Mouse (Mus musculus): Measurements from ENCODE around the gene Tbata. TPM values are rescaled to one million over a fixed set of nuclear protein-coding genes. Genes with fewer than 3 reads are reported as not detected.
A peak's percentile ranks its signal among the peaks of the same experiment; 100 is the strongest.

Tbata gene
- total RNA-seq (2015) (not detected in 2 replicates), total RNA-seq (2017) (not detected in 2 replicates)

DNA sequence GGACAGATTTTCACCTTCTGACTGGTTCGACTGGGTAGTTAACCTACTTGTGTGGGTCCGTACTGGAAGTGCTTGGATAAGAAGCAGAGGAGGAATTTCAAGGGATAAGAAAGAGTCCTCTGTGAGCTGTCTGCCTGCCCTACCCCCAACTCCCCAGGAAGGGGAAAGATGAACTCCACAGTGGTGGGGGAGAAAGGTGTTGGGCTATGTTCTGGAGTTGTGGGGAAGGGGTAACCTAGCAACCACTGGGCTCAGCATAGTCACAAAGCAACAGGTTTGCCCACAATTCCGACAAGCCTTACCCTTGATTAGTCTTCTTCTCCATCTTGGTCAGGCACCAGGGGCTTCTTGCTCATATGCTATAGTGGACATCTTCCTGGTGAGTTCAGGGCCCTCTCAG is at the start of gene Tbata:
Tbata (plus strand) TSS at position 301 of the 400 bp plus-strand sequence.
- ATAC-seq (replicated peaks; ENCODE audit: poor library complexity): no peak

DNA sequence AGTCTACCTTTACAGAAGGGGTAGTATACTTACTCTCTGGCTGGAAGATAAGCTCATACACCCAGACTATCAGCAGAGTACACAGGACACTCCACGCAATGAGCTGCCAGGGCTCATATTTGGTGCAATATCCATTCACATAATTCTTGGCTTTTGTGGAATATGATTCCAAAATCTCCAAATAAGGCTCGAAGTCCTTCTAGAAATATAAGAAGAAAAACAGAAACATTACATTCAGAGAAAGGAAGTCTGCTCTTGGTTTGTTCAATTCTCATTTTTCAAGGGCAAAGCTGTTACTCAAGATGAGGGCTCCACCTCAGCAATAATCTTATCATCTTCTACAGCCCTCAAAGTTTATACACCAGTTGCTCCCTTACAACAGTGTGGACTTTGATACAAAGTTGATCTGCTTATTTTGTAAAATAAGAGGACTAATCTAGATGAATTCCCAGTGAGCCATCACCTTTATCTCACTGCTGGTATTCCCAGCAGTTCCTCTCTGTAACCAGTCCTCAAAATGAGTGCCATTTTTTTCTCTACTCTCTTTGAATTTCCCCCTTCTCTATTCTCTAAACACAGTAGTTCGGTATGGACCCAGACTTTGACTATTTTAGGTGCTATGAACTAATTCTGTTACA is 48.4 kb upstream of the Tbata start:
- peak; percentile 80 for ATAC-seq (replicated peaks; ENCODE audit: poor library complexity)

DNA sequence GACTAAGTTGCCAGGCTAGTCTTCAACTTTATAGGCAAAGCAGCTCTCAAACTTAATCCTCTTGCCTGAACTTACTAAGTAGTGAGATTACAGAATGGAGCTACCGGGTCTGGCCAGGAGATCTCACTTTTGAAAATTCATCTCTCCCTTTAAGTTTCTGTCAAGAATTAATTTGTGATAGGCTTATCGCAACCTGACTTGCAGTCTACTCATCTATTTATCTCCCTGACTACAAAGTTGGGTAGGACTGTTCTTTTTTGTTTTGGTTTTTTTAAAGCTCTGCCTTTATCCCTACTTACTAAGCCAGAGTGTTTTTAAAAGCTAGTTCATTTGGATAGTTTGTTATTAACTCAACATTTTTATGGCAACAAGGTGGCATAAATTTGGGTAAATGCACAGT is 47.3 kb upstream of the Tbata start:
- peak; percentile 16; the same call in 1 of the 2 replicates for ATAC-seq (replicated peaks; ENCODE audit: poor library complexity)

DNA sequence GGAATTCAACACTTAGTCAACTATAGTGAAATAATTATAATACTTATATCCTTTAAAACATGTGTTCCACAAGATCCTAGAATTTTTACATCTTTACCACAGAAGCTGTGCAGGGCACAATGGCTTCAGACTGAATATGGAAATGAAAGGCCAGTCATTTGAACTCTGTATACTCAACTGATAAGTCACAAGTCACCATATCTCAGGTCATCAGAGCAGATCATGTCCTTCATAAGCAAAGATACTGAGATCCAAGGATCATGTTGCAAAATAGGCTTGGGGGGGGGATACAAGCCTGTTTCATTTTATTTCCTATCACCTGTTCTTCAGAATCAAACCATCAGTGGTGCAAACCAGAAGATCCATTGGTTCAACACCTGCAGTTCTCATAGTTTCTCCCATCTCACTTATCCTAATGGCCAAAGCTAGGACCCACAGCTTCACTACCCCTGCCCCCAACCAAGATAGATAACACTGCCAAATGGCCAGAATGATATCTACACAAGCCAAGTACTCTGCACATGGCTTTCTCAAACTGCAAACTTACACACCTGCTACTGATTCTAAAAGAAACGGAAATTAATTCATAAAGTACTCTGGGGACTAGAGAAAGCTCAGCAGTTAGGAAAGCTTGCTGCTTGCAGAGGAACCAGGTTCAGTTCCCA is 42.9 kb upstream of the Tbata start:
- ATAC-seq (replicated peaks; ENCODE audit: poor library complexity): no peak

DNA sequence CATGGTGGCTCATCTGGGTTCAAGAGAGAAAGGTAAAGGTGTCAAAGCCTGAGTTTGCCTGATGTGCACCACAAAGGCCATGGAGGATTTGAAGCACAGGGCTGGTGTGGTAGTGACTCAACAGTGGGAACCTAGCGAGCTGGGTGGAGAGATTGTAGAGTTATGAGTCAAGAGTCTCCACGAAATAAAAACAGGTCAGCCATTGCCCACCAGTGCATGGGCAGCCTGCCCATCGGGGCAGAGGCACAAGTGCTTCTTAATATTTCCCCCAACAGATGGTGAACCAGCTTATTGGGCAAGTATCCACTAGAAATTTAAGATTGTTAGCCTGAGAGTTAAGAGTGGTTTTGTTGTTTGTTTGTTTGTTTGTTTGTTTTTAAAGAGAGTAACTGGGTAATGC is 40.8 kb upstream of the Tbata start:
- no peak for ATAC-seq (replicated peaks; ENCODE audit: poor library complexity)

DNA sequence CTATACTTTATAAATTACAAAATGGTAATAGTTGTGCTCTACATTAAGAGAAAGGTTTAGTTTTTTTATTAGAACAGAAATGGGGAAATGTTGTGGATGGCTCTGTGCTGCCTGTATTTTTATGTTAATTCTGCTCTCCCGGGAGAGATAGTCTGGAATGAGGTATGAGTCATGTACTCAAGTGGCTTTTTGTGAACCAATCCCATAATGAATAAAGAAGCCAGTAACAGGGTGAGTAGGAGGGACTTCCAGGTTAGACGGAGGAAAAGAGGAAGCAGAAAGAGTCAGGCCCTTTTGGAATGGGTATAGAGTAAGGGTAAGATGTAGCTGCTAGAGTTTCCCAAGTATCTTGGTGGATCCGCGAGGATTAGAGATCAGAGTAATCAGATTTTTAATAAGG is 37.7 kb upstream of the Tbata start:
- 0 out of 2 replicates have a peak, but pooled peaks have one; percentile 34 for ATAC-seq (replicated peaks; ENCODE audit: poor library complexity)

DNA sequence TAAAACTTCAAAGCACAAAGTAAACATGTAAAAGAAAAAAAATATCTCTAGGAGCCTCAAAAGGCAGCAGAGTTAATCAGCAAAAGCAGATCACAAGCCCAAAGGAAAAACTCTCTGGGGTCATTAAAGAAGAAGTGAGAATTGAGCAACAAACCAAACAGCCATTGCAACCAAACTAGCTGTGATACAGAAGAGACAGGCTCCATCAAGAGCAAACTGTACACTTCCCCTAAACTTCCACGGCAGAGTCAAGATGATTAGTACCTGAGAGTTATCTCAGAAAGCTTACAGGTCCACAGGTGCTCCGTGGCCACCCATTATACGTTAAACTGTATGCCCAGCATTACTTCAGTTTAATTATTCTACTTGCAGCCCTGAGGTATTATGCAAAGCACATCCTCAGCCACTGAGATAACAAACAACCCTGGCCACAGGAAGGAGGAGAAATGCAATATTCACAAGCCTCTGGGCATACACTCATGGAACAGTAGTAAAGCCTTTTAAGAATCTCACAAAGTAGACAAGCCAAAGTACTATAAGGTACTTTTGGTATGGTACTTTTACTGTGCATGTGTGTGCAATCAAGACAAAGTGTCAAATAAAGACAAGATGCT is 36.4 kb upstream of the Tbata start:
- ATAC-seq (replicated peaks; ENCODE audit: poor library complexity): peak; percentile 70

DNA sequence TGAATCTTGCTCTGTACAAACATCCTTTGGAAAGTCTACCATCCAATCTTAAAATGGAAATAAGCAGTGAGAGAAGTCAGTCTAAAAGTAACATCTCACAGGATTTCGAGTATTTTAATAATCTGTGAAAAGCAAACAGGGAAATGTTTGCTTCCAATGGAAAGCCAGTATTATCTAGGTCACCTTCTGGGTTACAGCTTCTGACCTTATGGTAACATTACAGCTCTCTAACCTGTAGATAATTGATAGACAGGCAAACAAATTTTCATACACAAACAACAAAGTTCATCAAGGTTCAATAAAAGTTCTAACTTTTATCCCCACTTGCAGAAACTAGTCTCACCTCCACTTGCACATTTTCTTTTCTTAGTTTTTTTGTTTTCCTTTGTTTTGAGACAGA is 34.2 kb upstream of the Tbata start:
- no peak for ATAC-seq (replicated peaks; ENCODE audit: poor library complexity)

DNA sequence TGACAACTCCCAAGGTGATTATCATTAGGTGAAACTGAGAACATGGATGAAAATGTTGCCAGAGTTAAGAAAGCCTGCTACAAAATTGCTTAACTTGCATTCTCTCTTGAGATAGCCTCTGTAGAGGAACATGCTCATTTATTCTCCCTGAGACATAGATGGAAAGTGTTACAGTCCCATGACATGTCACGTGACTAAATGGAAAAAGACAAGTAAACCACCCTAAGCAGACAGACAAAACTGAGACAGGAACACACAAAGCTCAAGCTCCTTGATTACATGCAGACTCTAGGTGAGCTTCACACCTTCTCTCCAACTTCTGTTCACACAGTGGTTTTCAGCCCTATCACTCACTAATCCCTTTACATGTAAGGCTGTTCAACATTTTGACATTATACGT is 28.4 kb upstream of the Tbata start:
- ATAC-seq (replicated peaks; ENCODE audit: poor library complexity): no peak

DNA sequence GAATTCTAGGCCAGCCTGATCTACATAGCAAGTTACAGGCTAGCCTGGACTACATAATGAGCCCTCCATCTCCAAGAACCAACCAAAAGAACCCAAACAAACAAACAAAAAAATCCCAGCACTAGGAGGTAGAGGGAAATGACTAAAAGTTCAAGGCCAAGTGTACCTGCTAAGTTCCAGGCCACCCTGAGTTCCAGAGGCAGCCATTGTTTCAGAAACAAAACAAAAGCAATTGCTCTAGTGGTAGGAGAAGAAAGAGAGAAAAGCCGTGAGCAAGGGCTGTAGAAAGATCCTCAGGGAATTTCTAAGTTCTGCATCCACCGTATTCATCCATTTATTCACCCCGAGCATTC is 26.0 kb upstream of the Tbata start:
- ATAC-seq (replicated peaks; ENCODE audit: poor library complexity): no peak

DNA sequence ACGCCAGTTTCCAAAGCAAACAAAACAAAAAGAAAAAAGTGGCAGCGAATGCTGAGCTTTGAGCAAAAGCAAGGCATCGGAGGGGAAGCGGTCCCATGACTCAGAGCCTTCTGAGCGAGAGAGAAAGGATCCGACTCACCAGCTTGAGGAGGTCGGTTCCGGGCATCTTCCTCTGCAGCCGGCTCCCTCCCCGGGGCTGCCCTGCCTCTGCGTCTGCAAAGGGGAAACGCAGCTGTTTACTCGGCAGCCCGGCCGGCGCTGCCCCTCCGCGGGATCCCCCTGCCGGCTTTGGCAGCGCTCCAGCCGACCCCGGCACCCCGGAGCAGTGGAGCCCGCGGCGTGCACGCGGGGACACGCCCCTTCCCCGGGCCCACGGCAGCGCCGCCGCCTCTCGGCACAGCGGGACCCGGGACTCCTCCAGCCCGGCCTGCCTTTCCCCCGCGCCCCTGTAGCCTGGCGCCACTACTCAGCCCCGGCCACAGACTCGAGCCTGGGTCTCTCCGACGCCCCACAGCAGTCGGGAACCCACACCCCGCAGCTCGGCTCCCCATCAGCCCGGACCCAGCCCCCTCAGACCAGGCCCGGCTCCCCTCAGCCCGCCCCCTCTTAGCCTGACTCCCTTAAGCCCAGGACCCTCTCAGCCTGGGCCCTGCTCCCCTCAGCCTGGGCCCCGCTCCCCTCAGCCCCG is 25.5 kb upstream of the Tbata start:
- ATAC-seq (replicated peaks; ENCODE audit: poor library complexity): peak; percentile 44

DNA sequence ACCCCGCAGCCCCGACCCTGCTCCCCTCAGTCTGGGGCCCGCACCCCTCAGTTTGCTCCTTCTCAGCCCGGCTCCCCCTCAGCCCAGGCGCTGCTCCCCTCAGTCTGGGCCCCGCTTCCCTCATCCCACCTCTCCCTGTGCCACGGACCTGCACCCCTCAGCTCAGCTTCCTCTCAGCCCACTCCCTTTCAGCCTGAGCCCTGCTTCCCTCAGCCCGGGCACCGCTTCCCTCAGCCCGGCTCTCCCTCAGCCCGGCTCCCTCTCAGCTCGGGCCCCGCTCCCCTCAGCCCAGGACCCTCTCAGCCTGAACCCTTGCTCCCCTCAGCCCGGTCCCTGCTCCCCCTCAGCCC is 25.0 kb upstream of the Tbata start:
- ATAC-seq (replicated peaks; ENCODE audit: poor library complexity): 0 out of 2 replicates have a peak, but pooled peaks have one; percentile 8

DNA sequence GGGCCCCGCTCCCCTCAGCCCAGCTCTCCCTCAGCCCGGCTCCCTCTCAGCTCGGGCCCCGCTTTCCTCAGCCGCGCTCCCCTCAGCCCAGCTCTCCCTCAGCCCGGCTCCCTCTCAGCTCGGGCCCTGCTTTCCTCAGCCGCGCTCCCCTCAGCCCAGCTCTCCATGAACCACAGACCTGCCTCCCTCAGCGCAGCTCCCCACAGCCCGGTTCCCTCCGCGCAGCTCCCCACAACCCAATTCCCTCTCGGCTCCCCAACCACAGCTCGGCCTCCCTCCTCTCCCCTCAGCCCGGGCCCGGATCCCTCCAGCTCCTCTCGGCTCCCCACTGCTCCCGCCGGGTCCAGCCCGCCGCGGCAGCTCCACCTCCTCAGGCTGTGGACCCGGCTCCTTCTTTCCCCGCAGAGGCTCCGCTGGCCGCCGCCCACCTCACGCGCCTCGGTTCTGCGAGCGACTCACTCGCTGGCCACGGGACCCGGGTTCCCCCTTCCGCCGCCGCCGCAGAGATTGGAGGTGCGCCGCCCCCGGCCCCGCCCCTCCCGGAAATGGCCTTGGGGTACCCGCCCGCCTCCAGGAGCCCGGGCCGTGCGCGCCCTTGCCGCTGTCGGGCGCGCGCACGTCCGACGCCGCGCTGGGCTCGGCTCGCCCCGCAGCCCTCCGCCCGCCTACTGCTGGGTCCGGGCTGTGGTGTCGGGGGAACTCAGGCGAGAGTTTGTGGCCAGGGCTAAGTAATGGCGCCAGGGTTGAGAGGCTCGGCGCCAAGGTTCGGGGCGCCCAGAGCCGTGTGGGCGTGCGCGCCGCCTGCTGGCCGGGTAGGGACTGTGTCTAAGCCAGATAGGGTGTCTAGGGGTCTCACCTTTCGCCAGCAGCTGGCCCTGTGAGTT is 24.4 kb upstream of the Tbata start, which contains the start of gene Sgpl1:
Sgpl1 (minus strand) TSS at position 547 of the 884 bp plus-strand sequence.
- ATAC-seq (replicated peaks; ENCODE audit: poor library complexity): peak; percentile 75

DNA sequence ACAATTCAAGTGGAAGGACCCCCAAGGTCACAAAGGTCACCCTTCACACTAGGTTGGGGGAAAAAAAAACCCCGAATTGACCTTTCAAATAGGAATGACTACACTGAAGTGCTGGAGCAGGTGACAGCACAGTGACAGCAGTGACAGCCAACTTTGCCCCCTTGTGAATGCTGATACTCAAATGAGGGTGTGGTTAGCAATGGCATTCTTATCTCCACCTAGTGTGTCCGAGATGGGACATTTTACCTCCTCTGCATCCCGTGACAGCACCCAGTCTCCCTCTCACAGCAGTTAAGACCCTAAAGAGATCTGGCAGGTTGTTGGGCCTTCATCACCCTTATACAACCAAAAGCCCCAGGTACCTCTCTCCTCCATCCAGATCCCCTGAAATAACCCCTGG is 22.3 kb upstream of the Tbata start:
- 0 out of 2 replicates have a peak, but pooled peaks have one; percentile 13 for ATAC-seq (replicated peaks; ENCODE audit: poor library complexity)

DNA sequence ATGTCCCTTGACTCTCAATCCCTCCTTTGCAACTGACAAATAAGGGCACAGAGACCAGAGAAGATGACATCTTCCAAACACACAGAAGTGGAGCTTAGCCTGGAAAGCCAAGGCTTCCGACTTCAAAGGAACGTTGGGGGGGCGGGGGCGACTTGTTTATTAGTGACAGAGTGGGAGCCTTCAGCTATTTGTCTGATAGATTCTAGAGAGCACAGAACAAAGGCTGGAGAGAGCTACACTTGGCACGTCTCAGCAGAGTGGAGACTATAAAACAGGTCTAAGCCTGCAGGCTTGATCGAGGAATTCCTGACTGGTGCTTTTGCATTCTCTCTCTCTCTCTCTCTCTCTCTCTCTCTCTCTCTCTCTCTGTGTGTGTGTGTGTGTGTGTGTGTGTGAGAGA is 21.1 kb upstream of the Tbata start:
- no peak for ATAC-seq (replicated peaks; ENCODE audit: poor library complexity)

DNA sequence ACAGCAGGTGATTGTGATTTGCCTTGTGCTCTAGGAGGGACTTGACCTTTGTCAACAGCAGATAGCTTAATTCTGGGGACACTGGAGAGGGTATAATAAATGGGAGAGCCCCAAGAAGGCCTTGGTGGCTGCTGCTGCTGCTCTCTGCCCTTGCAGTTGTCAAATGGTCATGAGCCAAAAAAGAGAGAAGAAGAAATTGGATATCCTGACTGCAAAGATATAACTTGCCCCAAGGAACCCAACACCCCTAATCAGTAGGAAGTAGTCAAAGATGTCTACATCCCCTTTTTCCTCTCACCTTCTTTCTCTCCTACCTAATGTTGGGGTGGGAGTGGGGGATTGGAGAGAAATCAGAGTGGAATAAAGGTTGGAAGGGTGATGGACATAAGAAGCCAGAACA is 19.6 kb upstream of the Tbata start:
- no peak for ATAC-seq (replicated peaks; ENCODE audit: poor library complexity)

DNA sequence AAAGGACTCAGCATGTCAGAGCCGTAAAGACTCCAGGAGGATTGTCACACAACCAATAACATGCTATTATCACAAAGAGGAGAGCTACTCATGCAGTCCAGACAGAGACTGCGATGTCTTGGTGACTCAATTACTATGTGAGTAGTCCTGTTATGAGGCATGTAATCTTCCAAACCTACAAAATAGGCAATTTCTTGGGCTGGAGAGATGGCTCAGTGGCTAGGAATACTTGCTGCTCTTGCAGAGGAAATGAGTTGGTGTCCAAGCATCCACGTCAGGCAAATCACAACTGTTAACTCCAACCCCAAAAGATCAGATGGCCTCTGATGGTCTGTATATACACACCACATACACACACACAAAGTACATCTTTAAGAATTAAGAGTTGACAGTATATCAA is 16.1 kb upstream of the Tbata start:
- no peak for ATAC-seq (replicated peaks; ENCODE audit: poor library complexity)

DNA sequence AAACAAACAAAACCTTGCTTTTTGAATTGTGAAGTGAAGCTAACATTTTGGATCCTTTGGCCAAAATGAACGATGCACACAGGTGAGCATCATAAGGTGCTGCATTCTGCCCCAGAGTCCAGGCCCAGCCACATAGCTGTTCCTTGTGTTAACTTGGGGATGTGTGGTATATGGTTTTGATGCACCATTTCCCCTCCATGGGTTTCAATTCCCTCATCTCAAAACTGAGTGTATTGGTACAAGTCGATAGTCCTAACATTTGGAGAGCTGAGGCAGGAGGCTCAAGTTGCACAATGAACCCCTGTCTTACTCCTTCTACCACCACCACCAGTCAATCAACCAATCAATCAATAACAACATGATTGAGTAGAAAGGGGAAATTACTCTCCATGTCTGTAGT is 15.3 kb upstream of the Tbata start:
- ATAC-seq (replicated peaks; ENCODE audit: poor library complexity): peak; percentile 31; the same call in 1 of the 2 replicates

DNA sequence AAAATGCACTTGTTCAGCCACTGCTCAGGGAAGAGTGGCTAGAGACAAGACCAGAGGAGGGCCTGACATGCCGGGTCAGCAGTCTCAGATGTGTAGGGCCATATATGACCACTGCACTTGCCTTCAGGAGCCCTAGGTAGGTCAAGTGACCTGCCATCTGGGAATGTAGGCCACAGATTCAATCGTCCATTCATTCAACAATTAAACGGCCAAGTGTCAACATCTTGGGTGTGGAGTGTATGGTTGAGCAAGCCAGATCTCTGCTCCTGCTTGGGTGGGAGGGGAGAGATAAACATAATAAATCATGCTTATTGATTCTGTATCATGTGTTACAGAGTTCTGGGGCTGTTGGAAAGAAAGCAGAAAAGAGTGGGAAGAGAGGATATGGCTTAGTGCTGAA is 13.2 kb upstream of the Tbata start:
- no peak for ATAC-seq (replicated peaks; ENCODE audit: poor library complexity)

DNA sequence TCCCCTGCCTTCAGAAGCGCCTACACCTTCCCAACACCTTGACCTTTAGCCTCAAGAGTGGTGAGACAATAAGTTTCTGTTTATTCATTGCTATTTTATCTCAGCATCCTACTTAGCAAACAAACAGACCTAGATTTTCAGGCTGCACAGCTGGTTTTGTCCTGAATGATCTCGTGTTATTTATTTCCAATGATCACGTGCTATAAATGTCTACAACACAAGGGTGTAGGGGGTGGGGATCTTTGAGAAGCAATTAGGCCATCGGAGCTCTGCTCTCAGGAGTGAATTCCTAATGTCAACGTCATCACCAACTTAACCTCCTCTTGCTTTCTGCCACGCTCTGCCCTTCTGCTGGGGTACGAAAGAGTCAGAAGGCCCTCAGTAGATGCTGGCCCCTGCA is 11.7 kb upstream of the Tbata start:
- no peak for ATAC-seq (replicated peaks; ENCODE audit: poor library complexity)

DNA sequence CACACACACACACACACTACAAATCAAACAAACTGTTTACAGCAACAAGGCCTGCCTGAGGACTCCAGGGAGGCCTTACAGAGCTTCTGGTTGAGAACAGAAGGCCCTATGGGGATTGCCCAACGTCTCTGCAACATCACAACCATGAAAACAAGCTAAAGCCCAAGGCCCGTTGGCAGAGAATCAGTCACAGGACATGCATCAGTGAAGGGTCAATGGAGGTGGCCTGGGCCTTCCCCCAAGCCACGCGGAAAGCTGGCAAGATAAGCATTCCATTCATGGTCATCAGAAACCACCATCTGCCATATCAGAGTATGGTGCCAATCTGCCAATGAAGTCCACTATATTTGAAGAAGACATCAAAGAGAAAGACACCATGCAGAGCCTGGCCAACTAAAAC is 11.1 kb upstream of the Tbata start:
- no peak for ATAC-seq (replicated peaks; ENCODE audit: poor library complexity)
